Mouse (Mus musculus): ENCODE measurements around the gene Slc26a5. TPM values are rescaled to one million over a fixed set of nuclear protein-coding genes. Genes with fewer than 3 reads are reported as not detected.

The Slc26a5 gene
- total RNA-seq, 2 experiments from 2014 or later, result not detected

DNA sequence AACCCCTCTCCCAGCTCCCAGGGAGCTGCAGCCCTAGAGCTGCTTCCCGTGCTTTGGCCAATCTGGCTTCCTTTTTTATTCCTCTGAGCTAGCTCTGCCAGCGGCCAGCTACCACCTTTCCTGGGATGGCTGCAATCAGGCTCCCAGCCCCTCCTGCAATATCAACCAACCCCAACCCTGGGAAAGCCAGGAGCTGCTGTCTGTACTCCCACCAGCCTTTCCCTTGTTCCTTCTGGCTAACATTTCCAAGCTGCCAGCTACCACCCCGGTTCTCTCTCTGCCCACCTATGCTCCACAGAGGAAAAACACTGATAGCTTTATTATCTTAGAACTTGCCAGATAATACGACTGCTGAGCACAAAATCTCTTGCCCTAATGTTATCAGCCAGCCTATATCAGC is 60.6 kb downstream of the Slc26a5 start:
- no peak for DNase-seq

DNA sequence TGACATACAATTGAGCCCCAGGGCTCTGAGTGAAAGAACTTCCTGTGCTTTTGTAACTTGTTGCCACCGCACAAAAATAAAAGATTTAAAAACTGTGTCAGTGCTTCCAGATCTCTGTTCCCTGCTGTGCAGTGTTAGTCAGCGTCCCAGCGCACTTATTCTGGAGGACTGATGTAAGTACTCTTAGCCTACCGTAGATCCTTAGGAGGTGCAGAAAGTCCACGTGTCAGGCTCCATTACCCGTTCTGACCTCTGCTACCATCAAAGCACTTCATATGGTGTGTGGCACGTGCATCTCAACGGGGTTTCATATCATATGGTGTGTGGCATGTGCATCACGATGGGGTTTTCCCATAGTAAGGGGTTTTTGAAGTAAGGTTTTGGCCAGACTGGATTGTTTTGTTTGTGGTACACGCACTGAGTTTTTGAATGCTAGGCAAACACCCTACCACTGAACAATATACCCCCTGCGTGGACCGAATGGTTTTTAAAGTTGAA is 61.7 kb downstream of the Slc26a5 start:
- no peak for DNase-seq

DNA sequence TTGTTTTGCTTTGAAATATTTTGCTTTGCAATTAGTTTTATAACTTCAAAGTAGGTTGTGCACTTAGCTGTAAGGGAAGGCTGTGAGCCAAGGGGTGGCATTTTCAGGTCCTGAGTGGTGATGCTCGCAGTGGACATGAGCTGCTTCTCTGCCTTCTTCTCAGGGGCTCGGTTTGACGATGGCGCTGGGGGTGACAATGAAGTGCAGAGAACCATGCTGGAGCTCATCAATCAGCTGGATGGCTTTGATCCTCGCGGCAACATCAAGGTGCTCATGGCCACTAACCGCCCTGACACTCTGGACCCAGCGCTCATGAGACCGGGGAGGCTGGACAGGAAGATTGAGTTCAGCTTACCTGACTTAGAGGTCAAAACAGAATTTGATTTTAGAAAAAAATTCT is 62.5 kb downstream of the Slc26a5 start:
- no peak for DNase-seq

DNA sequence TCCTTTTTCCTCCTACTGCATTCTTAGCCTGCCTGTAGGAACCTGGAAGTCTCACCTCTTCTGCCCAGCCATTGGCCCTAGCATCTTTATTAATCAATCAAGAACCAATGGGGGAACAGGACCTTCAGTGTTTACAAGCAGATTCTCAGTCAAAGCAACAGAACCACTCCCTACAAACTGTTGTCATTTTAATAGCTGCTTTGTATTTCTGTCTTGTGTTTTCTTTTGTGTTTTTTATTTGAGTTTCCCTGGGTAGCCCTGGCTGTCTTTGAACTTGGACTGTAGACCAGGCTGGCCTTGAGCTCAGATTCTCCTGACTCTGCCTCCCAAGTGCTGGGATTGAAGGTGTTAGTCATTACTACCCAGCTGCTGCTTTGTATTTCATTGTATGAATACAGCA is 73.2 kb downstream of the Slc26a5 start:
- DNase-seq, result no peak

DNA sequence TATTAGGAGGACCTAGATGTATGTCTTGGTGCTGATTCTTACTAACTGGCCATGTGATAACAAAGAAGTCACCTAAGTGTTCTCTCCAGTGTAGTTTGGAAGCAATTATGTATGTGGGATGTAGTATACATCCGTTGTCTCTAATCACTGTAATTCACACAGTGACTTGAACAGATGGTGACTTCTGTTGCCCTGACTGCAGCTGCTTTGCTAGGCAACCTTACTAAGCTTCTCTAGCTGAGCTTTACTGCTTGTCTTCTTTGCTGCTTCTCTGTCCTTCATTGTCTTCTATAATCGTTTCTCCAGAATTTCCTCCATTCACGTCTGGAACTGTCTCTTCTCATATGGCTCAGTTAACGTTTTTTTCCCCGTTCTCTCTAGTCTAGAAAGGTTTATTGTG is 76.3 kb downstream of the Slc26a5 start:
- no peak for DNase-seq

DNA sequence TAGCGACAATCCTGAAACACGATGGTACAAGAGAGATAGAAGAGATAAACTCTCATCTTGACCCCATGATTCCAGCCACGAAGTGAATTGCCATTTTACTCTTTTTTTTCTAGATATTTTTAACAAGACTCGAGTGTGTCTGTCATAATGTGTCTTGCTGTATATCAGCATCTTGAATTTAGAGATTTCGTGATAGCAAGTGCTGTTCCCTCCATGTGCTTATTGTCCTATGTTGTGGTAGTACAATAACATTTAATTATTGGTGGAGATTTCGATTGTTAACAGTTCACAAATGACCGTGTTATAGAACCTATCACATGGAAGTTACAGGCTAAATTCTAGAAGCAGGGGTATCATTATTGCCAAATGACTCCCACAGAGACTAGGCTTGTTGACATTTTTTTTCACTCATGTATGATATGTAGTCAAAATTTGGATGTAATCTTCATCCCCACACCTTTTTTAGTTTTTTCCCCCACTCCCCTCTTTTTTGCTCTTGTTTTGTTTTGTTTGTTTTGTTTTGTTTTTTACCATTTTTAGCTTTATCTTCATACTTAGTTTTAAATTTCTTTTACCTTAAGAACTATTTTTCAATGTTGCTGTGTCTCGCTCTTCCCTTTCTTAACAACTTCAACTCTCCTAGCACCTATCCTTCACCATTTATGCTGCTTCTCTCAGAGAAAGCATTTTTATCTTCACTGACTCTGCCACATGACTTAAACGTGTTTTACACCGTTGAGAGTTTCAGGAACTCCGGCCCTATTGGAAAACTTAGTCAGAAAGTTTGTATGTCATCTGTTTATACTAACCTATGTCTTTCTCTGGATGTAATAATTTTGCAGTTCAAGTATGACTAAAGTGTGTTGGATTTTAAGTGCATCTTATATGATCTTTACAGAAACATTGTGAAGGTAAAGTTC is 78.0 kb downstream of the Slc26a5 start:
- DNase-seq, result no peak

DNA sequence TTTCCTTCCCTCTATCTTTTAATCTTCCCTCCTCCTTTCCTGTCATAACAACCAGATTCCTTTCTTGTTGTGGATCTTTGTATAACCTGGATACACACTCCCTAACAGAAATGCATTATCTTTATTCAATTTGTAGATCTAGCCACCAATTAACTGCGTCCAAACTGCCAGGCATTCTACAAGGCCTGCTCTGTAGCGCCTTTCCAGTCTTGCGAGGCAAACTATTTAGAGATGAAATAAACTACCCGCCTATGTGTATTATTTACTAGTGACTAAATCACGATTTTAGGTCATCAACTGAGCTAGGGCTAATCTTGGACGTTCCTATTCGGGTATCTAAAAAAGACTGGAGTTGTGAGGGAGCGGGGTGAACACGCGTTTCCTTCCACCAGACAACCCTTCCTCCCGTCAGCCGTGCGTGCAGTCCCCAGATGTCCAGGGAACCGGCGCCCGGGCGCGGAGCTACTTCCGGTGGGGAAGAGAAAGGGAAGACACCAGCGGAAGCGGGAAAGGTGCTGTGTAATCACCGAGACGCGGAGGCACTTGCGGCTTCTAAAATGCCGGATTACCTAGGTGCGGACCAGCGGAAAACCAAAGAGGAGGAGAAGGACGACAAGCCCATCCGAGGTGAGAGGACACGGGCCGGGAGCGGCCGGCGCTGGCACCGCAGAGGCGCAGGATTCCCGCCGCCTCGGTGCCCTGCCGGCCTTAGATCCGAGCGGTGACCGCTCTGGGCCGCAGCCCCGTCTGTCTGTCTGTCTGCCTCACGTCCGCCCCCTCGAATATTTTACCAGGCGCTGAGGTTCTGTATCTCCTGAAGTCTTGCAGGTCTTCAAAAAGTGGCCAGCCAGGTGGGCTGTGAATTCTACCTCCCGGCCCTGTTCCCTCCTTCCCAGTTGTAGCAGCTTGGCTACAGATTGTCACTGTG is 78.9 kb downstream of the Slc26a5 start:
- peak; percentile 89 for DNase-seq

DNA sequence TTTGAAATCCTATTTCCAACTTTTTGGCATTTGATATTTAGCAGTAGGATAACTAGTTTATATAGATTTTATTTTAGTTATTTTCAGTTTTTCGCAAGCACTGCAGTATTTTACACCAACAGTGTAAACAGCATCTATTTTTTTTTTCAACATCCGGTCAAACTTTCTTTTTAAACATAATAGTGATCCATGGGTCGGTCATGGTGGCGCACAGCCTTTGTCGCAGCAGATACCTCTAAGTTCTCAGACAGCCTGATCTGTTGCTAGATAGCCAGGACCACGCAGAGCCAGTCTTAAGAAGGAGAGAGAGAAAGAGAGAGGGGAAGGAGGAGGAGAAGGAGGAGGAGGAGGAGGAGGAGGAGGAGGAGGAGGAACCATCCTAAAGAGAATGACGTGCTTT is 79.6 kb downstream of the Slc26a5 start:
- DNase-seq, result no peak

DNA sequence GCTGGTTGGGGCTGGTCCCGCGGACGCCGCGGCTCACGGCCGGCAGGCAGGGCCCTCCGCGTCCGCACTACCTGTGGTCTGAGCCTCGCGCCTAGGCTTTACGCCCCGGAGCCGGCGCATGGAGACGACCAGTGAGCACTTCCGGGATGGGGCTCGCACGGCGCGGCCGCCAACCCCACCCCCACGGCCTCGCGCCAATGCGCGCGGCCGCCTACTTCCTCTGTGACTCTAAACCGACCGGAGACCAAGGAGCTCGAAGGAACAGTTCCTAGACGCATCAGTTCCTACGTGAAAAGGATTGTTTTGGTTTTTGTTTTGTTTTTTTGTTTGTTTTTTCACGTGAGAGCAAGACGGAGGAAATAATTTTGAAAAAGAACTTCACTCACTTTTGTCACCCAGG is 80.4 kb downstream of the Slc26a5 start, which contains the start of the genes Dnajc2 and Psmc2:
Gene Dnajc2, minus strand, starts transcription at position 199 of the 400 bp plus-strand sequence.
Gene Psmc2, plus strand, starts transcription at position 231 of the 400 bp plus-strand sequence.
- DNase-seq, result peak; percentile 91

DNA sequence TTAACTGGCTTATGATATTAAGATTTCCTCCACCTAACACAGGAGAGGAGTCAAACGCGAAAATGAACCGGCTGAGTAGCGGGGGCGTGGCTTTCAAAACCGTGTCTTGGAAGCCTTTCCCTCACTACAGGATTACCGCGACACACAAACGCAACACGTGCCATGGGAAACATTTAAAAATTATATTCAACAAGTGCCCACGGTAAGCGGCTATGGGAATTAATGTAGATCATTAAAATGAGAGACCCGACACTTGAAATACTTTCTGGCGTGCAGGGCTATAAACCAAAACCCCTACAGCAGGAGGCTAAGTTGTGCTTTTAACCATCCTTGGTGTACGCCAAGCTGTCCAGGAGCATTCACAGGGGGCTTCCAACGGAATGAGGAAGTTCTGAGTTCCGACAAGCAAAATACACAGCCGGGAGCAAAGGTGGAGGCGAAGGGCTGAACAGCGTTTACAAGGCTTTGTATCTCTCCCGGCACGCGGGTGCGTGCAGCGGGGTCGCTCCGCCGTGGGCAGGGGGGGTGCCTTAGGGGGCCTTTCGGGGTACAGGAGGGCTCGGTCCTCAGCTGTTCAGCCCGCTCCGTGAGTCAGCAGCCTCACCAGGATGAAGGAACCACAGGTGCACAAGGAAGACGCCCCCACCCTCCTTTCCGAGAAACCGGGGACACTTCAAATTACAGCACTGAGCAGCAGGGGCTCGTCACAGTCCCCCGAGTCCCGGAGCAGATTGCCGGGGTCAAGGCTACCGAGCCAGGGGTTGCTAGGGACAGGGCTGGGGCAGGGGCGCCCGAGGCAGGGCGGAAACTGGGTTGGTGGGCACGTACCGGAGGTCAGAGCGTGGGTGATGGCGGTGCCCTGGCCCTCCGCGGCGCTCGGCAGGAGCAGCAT is 81.0 kb downstream of the Slc26a5 start:
- DNase-seq, result no peak

DNA sequence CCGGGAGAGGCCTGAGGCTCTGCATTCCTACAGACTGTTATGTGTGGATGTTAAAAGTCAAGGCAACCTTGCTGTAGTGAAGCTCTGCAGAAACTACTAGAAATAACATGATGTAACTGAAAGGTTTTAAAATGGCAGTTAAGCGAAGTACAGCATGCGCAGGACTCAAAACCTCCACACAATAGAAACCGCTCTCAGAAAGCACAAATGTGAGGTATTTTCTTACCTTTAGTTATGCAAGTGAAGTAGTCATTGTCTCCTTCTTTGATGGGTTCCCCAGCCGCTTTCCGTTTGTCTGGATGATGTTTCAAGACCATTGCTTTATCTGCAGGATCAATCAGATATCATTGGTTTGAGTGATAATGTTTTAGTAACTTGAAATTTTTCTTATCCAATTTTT is 88.9 kb downstream of the Slc26a5 start:
- DNase-seq, result no peak

DNA sequence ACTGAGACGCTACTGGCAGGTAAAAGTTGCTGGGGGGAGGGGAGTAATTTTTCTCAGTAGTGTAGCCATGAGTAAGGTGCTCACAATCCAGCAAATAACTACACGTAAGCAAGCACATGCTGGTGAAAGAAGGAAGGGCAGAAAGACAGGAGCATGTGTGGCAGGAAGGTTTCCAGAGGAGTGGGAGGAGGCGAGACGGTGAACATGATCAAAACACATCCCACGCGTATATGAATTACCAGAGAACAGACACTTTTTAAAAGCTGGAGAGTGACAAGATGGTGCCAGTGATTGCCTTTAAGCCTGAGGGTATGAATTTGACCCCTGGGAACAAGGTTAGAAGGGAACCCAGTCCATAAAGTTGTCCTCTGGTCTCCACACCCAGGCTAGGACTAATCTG is 95.6 kb downstream of the Slc26a5 start:
- DNase-seq, result no peak

DNA sequence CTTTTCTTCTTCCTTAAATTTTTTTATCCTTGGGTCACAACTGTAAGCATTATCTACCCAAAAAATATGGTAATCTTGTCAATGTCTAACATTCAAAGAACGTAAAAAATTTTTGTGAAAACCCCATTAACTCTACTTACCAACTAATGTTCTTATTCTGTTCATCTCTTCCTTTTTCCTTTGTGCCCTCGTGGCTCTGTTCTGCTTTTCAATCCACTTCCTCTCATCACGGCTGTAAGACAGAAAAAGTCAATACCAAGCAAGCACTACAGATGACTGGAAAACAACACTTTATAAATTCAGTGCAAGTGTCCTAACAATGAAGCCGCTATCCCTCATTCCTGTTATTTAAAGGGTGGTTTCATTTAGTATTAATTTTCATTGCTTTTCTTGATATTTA is 96.9 kb downstream of the Slc26a5 start:
- DNase-seq, result no peak

Other genes starting within 250 kb of the Slc26a5 start
- under 1 TPM; 0.13 to 0.18 TPM for gene Fbxl13, start 220.0 kb downstream of the Slc26a5 start, total RNA-seq (2021)
- 1 to 10 TPM; 3.7 to 4.1 TPM for gene Armc10, start 219.8 kb downstream of the Slc26a5 start, total RNA-seq (2021)
- 10 to 100 TPM in 1 of 2 experiments, 1 to 10 TPM in 1; 7.7 to 10.9 TPM for gene Napepld, start 164.2 kb downstream of the Slc26a5 start, total RNA-seq (2021)
- gene Pmpcb, start 128.5 kb downstream of the Slc26a5 start, total RNA-seq (2021), result 100 to 1,000 TPM in 1 of 2 experiments, 10 to 100 TPM in 1; 96.9 to 110 TPM
- 10 to 100 TPM; 15.5 to 17.6 TPM for gene Dnajc2, start 80.4 kb downstream of the Slc26a5 start, total RNA-seq (2021)
- 100 to 1,000 TPM in 1 of 2 experiments, 10 to 100 TPM in 1; 91.2 to 108 TPM for gene Psmc2, start 80.3 kb downstream of the Slc26a5 start, total RNA-seq (2021)

Measured in gastrocnemius, postnatal 25 days (tissue).